ENCODE assay signal across 8 mouse cellular contexts in genomic region chr1:193086842-193087476, GRCm38 (mm10). TPM values are rescaled to one million over a fixed set of nuclear protein-coding genes. Genes with fewer than 3 reads are reported as not detected.
A peak's percentile ranks its signal among the peaks of the same experiment; 100 is the strongest.
DNase-seq lines count a peak whose midpoint lies in the region; ATAC-seq lines count a peak whose summit lies in the region.

No protein-coding gene starts in this region.

- no peak for DNase-seq in frontal cortex, postnatal 25 days (ENCODE audit: low spot score in 2 of 2)
- peak; percentile 39 for DNase-seq in NIH3T3 (ENCODE audit: low read depth)
- peak; percentile 66 for DNase-seq in gastrocnemius, postnatal 14 days
- peak; percentile 78 for DNase-seq in lung, postnatal 10 days
- peak; percentile 50 to 57 for DNase-seq in thymus, postnatal 10 days (ENCODE audit: low spot score in 2 of 2)
- no peak for DNase-seq in right cerebral cortex, adult 2 months (ENCODE audit: low spot score in 2 of 2)

- peak; percentile 29 for ATAC-seq in frontal cortex, adult (ENCODE audit: low TSS enrichment)
- no peak for ATAC-seq in megakaryocyte progenitor cell, adult 5-6 weeks (replicated peaks; ENCODE audit: poor library complexity)

- intact Hi-C loops in gastrocnemius, postnatal 14 days (cut with DNase I; ENCODE audit: low total_unique reads) = no loop called here

RNA-seq across cellular contexts. Expression of gene Diexf, which starts 43.1 kb away (rescaled TPM):
- 1 to 10 TPM; 7.2 to 9.5 TPM for total RNA-seq in gastrocnemius, postnatal 14 days (2021)
- 11.3 and 15.1 TPM in 2 replicates for total RNA-seq in megakaryocyte progenitor cell, adult 5-6 weeks (2015)
- 20.7 and 33.6 TPM in 2 replicates for total RNA-seq in megakaryocyte progenitor cell, adult 5-6 weeks (2017)

RNA-seq across cellular contexts. Expression of gene Syt14, which starts 51.4 kb away (rescaled TPM):
- total RNA-seq in gastrocnemius, postnatal 14 days (2021) = under 1 TPM; 0.18 to 0.31 TPM
- 0.02 TPM in 1 of 2 replicates, not detected in the other for total RNA-seq in megakaryocyte progenitor cell, adult 5-6 weeks (2015)
- total RNA-seq in megakaryocyte progenitor cell, adult 5-6 weeks (2017) = 0.03 TPM in 1 of 2 replicates, not detected in the other

Comparison
In these comparisons a context has a peak if more than half of its experiments do, and no peak if none do; other contexts are left out.
1. DNase-seq: peak in NIH3T3 (single experiment), gastrocnemius, postnatal 14 days (single experiment), lung, postnatal 10 days (single experiment) and thymus, postnatal 10 days (2 of 2); none in frontal cortex, postnatal 25 days (0 of 2) and right cerebral cortex, adult 2 months (0 of 2).